Mouse (Mus musculus) heart, adult 2 months (tissue): ENCODE measurements around the gene Stap1.

ENCODE experiments used
- EP300 ChIP-seq: fragments of 200-500 bp; IDR thresholded peaks from 2 replicates; pipeline ENCODE4 v1.6.1; 2011; ENCODE audit warnings: low read depth, low read length, control low read depth; ENCODE audit not compliant: insufficient read depth
- POLR2A ChIP-seq: fragments of 200-500 bp; IDR thresholded peaks from 2 replicates; pipeline ENCODE4 v1.6.1; 2011; ENCODE audit warnings: mild to moderate bottlenecking, low read depth, low read length, control low read depth; ENCODE audit not compliant: insufficient read depth

- TF ChIP-seq POLR2A = no peak
- no peak for TF ChIP-seq EP300
Observed at GRCm38 (mm10) chr5:86069121-86069520, 2.4 kb upstream of the Stap1 start.
